Mouse (Mus musculus) brain, adult 2 months (tissue): ENCODE data around the gene Tada2b.
A peak's percentile ranks its signal among the peaks of the same experiment; 100 is the strongest.

Experiments used
- DNase-seq: peaks from one replicate; pipeline ENCODE4 v3.0.0; 2011; ENCODE audit warnings: low read depth, low spot score

The Tada2b gene

DNA sequence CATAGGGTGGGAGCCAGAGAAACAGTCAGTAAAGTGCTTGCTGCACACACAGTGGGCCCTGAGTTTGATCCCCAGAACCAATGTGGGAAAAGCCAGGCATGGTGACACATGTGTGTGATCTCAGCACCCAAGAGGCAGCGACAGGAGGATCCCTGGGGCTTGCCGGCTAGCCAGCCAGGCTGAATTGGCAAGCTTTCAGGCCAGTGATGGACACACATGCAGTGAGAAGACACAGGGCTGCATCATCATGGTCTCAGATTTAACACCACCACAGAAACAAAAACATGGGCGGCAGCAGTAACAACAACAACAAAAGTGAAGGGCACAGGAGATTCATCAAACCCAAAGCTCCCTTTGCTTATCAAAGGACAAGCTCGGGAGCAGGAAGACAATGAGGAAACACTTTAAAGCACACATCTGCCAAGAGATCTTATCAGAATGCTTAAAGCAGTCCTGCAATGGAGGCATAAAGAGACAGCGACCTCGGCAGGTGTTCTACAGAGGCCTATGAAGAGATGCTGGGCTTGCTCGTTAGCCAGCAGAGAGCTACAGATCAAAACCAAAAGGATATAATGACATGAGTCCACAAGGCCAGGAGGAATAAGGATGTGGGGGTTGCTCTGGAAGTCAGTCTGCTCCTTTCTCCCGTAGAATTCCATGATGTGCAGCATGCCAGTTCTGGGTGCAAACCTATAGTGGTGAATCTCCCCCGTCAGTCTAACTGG lies 37.8 kb downstream of the Tada2b start:
- no peak for DNase-seq

DNA sequence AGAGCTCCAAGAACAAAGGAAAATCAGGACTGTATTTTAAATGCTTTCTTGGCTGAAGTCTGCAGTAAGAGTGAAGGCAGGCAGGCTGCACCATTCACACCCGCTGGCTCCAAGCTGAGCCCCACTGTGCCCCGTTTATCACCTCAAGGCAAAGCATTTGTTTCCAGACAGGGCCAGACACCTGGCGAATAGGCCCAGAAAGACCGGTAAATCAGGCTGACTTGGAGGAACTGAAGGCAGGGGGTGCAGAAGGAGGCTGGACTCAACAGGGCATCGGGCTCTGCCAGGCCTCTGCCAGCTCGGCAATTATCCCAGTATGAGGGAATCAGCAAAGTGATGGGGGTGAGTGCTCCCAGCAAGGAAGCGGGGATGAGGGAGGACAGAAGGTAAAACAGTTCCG lies 39.1 kb downstream of the Tada2b start:
- DNase-seq = peak; percentile 82

DNA sequence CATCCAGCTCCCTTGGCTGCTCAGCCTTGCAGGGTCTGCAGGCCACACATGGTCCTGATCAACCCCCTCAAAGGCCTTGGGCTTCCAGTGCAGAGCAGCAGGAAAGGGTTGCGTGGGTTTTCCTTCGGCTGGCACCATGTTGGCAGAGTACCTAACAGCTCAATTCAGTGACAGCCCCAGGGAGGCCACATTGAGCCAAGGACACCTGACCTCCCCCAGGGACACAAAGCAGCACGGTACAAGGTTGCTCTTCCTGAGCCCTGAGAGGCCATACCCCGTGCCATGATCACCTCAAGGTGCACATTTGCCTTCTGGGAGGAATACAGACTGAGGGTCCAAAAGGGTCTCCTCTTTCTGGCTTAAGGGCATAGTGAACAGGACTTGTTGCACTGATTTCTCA lies 39.5 kb downstream of the Tada2b start:
- DNase-seq = no peak

DNA sequence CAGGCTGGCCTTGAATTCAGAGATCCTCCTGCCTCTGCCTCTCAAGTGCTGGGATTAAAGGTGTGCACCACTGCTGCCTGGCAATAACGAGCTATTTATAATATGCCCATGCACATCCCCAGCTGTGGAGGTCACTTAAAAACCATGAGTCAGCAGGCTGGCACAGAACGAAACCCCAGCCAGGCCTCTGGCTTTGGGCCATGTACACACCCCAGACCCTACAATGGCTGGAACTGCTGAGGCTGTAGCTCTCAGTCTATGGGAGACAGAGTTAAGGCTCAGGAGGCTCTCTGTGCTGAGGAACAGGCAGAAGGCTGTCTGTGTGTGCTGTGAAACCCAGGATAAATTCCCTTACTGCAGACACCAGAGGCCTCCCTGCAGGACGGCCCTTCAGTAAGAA lies 43.3 kb downstream of the Tada2b start:
- DNase-seq = no peak

DNA sequence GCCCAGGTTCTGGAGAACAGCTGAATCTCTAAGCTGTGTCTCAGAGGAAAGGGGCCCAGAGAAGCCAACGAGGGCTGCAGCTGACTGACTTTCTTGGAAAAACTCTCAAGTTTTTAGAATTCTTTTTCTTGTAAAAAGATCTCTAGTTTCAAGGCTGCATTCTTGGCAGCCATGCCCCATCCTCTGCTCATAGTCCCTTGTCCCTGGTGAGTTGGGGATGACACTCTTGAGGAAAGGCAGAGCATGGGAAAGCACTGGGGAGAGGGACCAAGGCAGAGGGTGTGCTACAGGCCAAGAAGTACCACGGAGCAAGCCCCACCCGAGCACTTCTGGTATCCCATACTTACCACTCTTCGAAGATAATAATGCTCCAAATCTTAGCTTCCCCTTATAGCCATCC lies 47.2 kb downstream of the Tada2b start:
- no peak for DNase-seq

DNA sequence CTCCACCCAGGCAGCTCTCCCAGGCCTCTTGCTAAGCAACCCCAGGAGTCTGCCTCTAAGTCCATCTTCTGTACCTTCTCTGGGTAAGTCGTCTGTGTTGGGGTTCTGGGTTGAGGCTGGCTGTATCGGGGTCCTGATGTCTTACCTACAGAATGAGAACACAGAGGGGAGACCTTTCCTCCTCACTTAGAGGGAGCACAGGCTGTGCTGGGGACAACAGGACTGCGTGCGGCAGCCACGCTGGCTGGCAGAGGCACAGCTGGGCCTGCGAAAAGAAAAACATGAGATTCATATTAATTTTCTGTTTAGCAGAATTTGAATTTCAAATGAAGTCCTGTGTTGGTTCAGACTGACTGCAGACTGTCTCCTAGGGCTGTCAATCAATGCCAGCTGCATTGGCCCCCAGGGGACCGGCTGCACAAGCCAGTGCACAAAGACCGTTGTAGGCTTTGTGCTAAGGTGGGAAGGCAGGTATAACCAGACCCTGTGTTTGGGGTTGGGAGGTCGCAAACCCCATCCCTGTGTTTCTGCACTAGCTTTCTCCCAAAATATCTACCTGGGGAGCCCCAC lies 49.6 kb downstream of the Tada2b start:
- no peak for DNase-seq

DNA sequence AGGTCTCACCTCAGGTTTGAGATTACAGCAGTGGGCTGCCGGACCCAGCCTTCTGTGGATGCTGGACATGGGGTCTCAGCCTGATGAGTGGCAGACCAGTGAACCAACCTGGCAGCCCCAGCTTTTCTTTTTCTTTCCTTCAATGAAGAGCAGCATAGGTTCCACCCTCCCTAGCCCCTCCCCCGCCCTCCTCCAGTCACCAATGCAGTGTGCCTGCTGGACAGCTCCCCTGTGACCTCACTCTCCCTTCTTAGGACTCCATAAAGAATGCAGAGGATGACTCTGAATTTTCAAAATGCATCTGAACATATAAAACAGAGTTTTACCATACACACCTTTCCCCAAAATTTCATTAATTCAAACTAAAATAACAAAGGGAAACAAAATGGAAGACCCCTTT lies 52.4 kb downstream of the Tada2b start:
- DNase-seq = no peak

DNA sequence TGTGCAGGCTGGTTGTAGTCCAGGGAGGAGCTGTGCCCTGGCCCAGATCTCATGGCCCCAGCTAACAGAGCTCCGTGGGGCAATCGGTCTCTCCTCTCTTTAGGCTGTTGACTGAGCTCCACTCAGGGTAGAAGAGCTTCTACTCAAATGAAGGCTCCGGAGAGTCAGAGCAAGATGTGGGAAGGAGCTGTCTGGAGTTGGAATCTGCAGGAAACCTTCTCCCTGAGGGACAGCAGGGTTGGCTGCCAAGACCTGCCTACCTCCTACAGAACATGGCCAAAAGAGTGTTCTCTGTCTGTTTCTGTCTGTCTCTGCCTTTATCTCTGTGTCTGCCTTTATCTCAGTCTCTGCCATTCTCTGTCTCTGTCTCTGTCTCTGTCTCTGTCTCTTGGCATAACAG lies 54.5 kb downstream of the Tada2b start:
- DNase-seq = peak; percentile 37

DNA sequence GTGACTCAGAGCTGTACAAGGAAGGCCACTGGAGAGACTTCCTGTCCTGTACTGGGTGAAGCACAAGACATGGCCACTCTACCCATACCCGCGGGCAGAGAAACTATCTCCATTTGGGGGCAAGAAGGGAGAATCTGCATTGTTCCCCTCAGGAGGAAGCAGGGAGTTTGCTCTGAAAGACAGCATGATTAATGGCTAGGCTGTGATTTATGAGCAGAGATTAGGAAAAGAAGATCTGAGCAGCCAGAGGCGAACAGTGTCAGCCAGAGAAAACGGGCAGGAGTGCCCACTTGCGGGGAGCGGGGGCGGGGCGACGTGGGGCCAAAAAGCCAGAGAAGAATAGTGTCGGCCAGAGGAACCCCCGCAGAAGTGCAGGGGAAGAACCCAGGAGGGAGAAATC lies 56.3 kb downstream of the Tada2b start:
- no peak for DNase-seq

DNA sequence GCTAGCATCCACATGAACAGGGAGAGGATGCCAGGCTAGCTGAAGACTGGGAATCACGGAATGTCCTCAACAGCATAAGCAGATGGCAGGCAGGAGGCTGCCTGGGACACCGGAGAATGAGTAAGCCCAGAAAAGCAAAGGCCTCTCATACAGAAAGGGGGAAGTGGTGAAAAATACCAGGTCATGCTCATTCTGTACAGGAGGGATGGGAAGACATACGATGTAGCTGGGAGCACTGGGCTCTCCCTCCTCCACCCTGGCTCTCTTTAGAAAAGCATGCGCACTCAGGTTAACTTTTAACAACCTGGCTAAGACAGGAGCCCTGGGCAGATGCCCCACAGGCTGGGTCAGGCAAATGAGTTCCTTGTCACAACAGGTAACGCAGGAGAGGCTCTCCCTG lies 57.7 kb downstream of the Tada2b start:
- DNase-seq = peak; percentile 83

DNA sequence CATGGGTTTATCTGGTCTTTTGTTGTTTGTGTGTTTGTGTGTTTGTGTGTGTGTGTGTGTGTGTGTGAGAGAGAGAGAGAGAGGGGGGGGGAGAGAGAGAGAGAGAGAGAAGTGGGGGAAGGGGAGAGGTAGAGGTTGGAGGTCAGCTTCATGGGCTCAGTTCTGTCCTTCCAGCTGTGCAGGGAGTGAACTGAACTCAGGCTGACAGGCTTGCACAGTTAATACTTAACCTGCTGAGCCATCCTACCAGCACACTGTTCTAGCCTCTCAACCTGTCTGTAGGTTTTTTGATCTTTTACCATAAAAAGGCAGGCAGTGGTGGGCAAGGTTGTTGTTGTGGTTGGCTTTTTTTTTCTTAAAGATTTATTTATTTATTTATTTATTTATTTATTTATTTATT lies 59.4 kb downstream of the Tada2b start:
- no peak for DNase-seq
